Mouse (Mus musculus) E14TG2a.4 (cell line): Measurements from ENCODE around the gene Mipol1.

Experiments
- H3K27me3 ChIP-seq: 2 replicates; pipeline ENCODE4 v1.6.1; 2014; ENCODE audit warnings: low read length, control low read depth; ENCODE audit not compliant: insufficient read depth
- H3K36me3 ChIP-seq: 2 replicates; pipeline ENCODE4 v1.6.1; 2014; ENCODE audit warnings: low read length, control low read depth; ENCODE audit not compliant: insufficient read depth
- H3K4me1 ChIP-seq: replicated peaks from 2 replicates; pipeline ENCODE4 v1.6.1; 2014; ENCODE audit warnings: low read depth, low read length, control low read depth
- H3K4me3 ChIP-seq: replicated peaks from 2 replicates; pipeline ENCODE4 v1.5.1; 2014; ENCODE audit warnings: mild to moderate bottlenecking, low read length
- H3K9me3 ChIP-seq: 2 replicates; pipeline ENCODE4 v1.6.1; 2014; ENCODE audit warnings: low read length, control low read depth
- CTCF ChIP-seq: conservative IDR thresholded peaks from 2 replicates; pipeline ENCODE4 v1.5.1; 2014; ENCODE audit warnings: low read length
- NANOG ChIP-seq: IDR thresholded peaks from 2 replicates; pipeline ENCODE4 v1.6.1; 2014; ENCODE audit warnings: borderline replicate concordance, low read length, mixed read lengths
- POU5F1 ChIP-seq: IDR thresholded peaks from 2 replicates; pipeline ENCODE4 v1.6.1; 2014; ENCODE audit warnings: low read length, borderline replicate concordance

Mipol1 gene

DNA sequence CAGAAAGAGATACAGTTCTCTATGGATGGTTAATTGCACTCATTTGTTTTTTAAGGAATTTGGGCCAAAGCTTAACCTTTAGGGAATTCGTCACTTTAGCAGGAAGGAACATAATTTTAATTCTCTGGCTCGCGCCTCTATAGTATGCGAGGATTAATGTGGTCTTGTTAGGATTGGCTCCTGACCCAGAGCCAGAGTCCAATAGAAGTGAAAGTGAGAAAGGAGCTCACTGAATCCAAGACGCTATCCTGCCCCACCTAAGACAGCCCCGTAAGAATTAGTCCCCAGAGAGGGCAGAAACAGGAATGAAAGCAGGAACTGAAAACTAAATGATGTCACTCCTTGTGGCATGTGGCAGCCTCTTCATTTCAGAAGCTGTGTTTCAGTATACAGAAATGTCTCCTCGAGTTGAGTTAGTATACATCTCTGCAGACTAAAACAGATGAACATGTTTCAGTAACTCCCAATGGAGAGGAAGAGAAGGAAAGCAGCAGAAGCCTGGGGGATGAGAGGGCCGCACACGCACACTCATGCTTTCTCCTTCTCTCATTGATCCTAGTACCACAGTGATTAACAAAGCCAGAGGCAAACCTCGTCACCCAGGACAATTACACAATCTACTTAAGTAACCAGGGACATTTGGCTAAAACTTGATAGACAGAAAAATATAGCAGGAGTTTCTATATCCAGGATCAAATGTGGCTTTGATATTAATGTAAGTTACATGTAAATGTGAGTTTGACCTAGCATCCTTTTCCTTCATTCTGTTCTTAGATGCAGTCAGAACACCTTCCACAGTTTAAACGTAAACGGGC, 234.5 kb downstream of the Mipol1 start:
- TF ChIP-seq NANOG = no peak
- TF ChIP-seq CTCF = no peak
- TF ChIP-seq POU5F1 = no peak

GRCm38 (mm10) chr12:57471786-57472185, 241.6 kb downstream of the Mipol1 start:
- Histone ChIP-seq H3K36me3 (no peaks in the 10 kb centered on the region), H3K27me3 (no peaks in the 10 kb centered on the region), H3K4me1 (peaks cover 33% of the 10 kb centered on the region), H3K9me3 (no peaks in the 10 kb centered on the region), H3K4me3 (no peak overlapping the region)
- TF ChIP-seq POU5F1 (no peak), NANOG (no peak), CTCF (no peak)

More for the DNA sequence above, 234.5 kb downstream of the Mipol1 start:
- H3K9me3 ChIP-seq = no peaks in the 10 kb centered on the region
- no peak overlapping the region for H3K4me3 ChIP-seq
- peaks cover 20% of the 10 kb centered on the region for H3K4me1 ChIP-seq
- H3K27me3 ChIP-seq = no peaks in the 10 kb centered on the region
- no peaks in the 10 kb centered on the region for H3K36me3 ChIP-seq

DNA sequence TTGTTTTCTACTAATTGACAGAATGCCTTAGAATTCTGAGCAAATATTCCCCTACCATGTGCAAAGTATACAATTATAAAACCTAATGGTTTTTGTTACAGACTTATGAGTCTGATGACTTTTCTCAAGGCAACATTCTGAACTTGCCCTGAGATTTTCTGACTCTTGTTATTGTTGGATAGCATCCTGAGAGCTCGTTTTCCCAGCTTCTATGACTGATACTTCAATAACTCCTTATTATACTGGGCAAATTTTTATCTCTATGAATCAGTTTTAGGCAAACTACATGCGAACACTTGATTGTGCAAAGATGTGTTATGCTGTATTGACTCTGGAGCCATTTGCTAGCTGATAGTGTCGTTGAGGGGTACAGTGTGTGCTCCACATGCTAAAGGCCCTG, 246.6 kb downstream of the Mipol1 start:
- H3K36me3 ChIP-seq = no peaks in the 10 kb centered on the region
- H3K4me1 ChIP-seq = peaks cover 15% of the 10 kb centered on the region
- no peak for TF ChIP-seq CTCF
- no peak for TF ChIP-seq NANOG
- no peak for TF ChIP-seq POU5F1
- no peaks in the 10 kb centered on the region for H3K9me3 ChIP-seq
- H3K27me3 ChIP-seq = no peaks in the 10 kb centered on the region
- no peak overlapping the region for H3K4me3 ChIP-seq

- H3K4me3 ChIP-seq = no peak overlapping the region
- no peaks in the 10 kb centered on the region for H3K9me3 ChIP-seq
- no peaks in the 10 kb centered on the region for H3K4me1 ChIP-seq
- no peaks in the 10 kb centered on the region for H3K36me3 ChIP-seq
- no peaks in the 10 kb centered on the region for H3K27me3 ChIP-seq
- no peak for TF ChIP-seq CTCF
- TF ChIP-seq NANOG = no peak
- no peak for TF ChIP-seq POU5F1
Observed at GRCm38 (mm10) chr12:57481823-57482222, 251.6 kb downstream of the Mipol1 start.

DNA sequence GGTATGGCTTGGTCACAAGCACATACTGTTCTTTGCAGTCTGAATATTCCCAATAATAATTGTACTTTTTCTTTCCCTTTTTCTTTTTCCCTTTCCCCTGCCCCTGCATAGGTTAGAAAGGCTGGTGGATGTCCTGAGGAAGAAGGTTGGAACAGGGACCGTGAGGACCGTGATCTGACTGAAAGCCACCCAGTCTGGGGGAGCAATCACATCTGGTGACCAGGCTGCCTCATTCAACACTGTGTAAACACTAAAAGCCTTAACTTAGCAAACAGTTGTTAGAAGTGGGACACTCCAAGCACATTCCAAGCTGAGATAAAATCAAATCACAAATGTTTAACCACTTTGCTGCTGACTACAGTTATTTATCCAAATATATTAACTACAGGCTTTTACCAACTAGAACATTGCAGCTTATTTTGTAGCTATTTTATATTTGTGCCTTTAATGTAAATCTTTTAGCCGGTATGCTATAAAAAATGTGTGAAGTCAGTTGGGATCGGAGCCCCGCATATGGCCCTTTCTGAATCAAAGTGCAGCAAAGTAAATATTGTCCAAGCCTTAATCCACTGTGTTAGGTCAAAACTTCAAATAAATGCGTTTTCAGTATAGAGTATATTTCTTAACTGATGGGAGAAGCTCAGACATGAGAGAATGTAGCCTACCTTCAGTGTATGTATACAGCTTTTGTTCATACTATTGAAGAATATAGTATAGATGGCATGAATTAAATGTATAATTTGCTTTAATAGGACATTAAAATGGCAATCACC, 266.3 kb downstream of the Mipol1 start:
- Histone ChIP-seq H3K9me3 (no peaks in the 10 kb centered on the region), H3K4me3 (no peak overlapping the region), H3K36me3 (no peaks in the 10 kb centered on the region), H3K4me1 (no peaks in the 10 kb centered on the region), H3K27me3 (no peaks in the 10 kb centered on the region)
- TF ChIP-seq POU5F1 = no peak
- no peak for TF ChIP-seq CTCF
- TF ChIP-seq NANOG = no peak

GRCm38 (mm10) chr12:57500246-57500645, 270.0 kb downstream of the Mipol1 start:
- no peaks in the 10 kb centered on the region for H3K27me3 ChIP-seq
- no peak for TF ChIP-seq CTCF
- no peak for TF ChIP-seq POU5F1
- no peak for TF ChIP-seq NANOG
- no peaks in the 10 kb centered on the region for H3K36me3 ChIP-seq
- H3K4me3 ChIP-seq = no peak overlapping the region
- no peaks in the 10 kb centered on the region for H3K9me3 ChIP-seq
- peaks cover 4% of the 10 kb centered on the region for H3K4me1 ChIP-seq

- peaks cover 6% of the 10 kb centered on the region for H3K4me1 ChIP-seq
- H3K9me3 ChIP-seq = no peaks in the 10 kb centered on the region
- no peaks in the 10 kb centered on the region for H3K36me3 ChIP-seq
- H3K27me3 ChIP-seq = no peaks in the 10 kb centered on the region; the same call in 1 of the 2 replicates
- TF ChIP-seq POU5F1 (no peak), CTCF (no peak), NANOG (no peak)
- H3K4me3 ChIP-seq = peak overlapping the region; percentile 32; the same call in 1 of the 2 replicates
Observed at GRCm38 (mm10) chr12:57505329-57505728, 275.1 kb downstream of the Mipol1 start.

DNA sequence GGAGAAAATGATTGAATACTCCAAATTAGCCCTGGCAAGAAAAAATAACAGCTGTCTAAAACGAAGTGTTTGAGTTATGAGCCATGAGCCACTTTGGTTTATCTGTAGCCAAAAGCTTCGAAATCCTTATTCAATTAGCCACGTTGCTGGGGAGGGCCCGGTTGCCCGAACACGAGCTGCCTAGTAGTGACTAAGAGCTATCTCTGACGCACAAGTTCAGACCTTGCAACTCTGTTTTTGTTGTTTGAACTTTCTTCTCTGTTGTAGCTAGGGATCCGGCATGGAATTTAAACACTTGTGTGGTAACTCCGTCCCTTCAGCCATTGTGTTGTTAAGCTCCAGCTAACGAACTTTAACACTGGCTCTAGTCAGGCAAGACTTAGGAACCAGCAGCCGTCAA, 278.7 kb downstream of the Mipol1 start:
- Histone ChIP-seq H3K9me3 (no peaks in the 10 kb centered on the region), H3K27me3 (no peaks in the 10 kb centered on the region; the same call in 1 of the 2 replicates), H3K36me3 (no peaks in the 10 kb centered on the region), H3K4me3 (no peak overlapping the region), H3K4me1 (peaks cover 6% of the 10 kb centered on the region)
- no peak for TF ChIP-seq POU5F1
- TF ChIP-seq CTCF = no peak
- no peak for TF ChIP-seq NANOG
